Mouse (Mus musculus): ENCODE results near the gene Sirt3.

DNA sequence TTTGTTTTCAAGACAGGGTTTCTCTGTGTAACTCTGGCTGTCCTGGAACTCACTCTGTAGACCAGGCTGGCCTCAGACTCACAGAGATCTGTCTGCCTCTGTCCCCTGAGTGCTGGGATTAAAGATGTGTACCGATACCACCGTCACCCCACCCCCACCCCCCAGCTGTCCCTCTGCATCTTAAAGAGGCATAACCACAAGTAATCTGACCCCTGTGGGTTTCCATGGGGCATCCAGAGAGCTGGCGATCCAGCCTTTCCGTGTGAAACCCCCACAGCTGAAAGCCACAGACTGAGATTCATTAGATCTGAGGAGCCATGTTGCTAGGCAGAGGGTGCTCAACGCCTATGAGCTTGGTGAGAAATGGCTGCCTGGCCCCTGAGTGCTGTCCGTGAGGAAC lies 22.1 kb downstream of the Sirt3 start:
- TF ChIP-seq CTCF (IDR thresholded peaks at IDR 0.05; ENCODE audit: borderline replicate concordance, control insufficient read depth, extremely low read depth, insufficient read depth, low read length, poor library complexity) (no peak), POLR2A (IDR thresholded peaks at IDR 0.05; ENCODE audit: control insufficient read depth, extremely low read depth, insufficient read depth, low read length, poor library complexity) (no peak)
